Mouse (Mus musculus): ENCODE results near the gene Prkcz. TPM values are rescaled to one million over a fixed set of nuclear protein-coding genes. Genes with fewer than 3 reads are reported as not detected.
A peak's percentile ranks its signal among the peaks of the same experiment; 100 is the strongest.
"Not testable (repeated sequence)": the region's sequence is repeated elsewhere in the genome, so short reads cannot be mapped to it uniquely, and the experiment has no call there.

Prkcz gene
- total RNA-seq, 2 experiments from 2014 or later, result 161 to 170 TPM

DNA sequence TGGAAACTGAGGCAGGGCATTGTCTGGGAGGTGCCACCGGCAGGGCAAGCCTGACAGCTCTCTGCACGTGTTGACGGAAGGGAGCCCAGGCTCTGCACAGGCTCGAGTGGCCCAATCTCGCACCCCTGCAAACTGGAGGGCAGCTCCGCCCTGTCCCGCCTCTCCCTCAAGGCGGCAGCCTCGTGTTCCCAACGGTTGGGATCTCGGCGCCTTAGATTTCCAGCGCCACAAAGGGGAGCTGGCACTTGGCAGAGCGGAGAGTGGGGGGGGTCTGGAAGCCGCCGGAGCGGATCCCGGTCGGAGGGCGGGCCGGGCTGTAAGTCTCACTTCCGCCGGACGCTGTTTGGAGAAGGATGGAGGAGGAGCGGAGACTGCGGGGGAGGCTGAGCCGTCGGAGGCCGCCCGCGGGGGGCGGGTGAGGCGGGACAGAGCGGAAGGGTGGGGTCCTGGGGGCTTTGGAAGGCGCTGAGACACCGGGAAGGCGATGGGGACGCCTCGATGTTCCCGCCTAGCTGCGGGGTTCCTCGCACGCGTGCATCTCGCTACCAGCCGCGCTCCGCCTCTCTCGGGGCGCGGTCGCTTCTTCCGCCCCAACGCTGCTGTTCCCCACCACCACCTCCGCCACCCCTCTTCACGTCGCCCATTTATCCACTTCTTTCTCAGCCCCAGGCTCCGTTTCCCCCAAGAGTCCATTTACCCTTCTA is 111.4 kb downstream of the Prkcz start, which contains the start of gene Faap20:
Gene Faap20 (plus strand): TSS at position 155 of the 704 bp plus-strand sequence.
- peak; percentile 62 to 75 for DNase-seq (ENCODE audit: extremely low spot score in 1 of 2, low spot score in 1 of 2)

DNA sequence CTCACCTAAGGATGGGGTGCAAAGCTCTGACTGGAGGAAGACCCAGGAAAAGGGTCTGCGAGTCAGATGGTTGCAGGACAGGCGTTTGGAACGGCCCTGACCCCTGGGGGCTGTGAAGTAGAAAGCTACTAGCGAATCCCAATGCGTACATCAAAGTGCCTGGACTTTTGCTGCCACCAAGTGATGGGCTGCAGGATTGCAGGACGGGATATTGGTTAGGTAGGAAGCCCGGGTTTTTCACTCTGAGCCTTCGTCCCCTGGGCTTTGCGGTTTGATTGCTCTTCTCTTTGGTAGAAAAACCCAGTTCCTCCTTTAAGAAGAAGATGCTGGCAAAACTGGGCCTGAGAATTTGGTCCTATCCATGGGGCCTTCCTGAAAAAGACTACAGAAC is 111.9 kb downstream of the Prkcz start:
- DNase-seq (ENCODE audit: extremely low spot score in 1 of 2, low spot score in 1 of 2), result peak; percentile 87 to 97

DNA sequence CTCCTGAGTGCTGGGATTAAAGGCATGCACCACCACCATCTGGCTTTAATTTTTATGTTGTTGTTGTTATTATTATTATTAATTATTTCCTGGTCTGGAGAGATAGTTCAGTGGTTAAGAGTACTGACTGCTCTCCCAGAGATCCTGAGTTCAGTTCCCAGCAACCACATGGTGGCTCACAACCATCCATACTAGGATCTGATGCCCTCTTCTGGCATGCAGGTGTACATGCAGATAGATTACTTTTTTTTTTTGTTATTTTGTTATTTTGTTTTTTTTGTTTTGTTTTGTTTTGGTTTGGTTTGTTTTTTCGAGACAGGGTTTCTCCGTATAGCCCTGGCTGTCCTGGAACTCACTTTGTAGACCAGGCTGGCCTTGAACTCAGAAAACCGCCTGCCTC is 113.1 kb downstream of the Prkcz start:
- DNase-seq (ENCODE audit: extremely low spot score in 1 of 2, low spot score in 1 of 2), result not testable (repeated sequence)

DNA sequence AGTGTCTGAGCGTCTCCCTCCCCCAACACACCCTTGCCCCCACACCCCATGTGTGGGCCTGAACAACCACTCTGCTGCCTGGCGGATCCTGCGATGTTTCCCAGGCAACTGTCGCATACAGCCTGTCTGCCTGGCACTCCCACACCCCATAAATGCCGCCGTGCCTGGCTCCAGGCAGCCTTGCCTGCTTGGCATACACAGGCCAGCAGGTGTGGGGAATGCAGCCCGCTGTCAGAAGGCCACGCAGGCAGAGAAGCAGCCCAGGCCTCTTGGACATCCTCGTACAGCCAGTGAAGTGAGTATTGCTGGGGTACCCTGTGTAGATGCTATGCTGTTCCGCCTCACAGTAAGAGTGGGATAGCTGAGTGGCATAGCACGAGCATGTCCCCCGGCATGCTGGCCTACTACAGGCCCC is 114.5 kb downstream of the Prkcz start:
- peak; percentile 56 to 61 for DNase-seq (ENCODE audit: extremely low spot score in 1 of 2, low spot score in 1 of 2)

DNA sequence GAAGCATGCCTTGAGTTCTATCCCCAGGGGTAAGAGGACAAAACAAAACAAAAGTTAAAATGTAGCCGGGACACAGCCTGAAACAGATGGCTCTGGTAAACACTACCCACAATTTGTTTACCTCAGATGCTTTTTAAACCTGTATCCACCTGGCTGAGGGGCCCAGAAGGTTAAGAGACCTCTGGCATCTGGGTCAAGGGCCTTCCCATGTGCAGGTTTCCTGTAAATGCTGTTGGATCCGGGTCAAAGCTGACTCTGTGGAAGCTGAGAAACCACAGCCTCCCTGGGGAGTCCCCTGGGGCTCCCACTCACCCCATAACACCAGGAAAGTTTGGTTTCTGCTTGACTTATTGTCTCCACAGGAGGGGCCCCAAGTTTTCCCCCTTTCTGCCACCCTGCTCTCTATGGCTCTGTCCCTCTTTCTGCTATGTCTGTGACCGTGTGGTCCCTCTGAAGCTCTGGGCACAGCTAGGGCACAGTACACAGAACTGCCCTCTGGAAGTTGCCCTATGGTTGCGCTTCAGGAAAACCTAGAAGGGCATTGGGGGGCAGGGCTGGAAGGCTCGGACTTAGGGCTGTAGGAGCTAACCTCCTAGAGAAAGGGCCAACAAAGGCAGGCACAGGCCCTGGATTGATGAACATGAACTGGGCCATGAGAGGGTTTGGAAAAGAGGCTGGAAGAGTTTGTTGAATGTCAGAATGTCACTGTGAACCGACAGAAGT is 115.2 kb downstream of the Prkcz start:
- no peak for DNase-seq (ENCODE audit: extremely low spot score in 1 of 2, low spot score in 1 of 2)

DNA sequence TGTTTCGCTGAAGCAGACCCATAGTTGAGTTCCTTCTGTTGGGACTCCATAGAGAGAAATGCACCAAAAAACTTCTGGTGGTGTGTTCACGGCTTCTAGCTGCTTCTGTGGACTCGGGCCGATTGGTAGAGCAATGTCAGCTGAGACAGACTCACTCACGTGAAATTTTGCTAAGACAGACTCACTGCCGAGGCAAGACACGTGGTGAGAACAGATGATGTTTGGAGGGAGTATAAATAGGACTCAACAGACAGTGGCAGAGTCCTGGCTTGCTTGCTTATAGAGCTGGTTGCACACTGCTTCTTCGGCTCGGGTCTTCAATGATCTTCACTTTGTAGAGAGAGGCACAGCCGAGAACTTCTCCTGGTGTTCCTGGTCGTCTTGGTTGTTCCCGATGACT is 117.9 kb downstream of the Prkcz start:
- DNase-seq (ENCODE audit: extremely low spot score in 1 of 2, low spot score in 1 of 2), result no peak

DNA sequence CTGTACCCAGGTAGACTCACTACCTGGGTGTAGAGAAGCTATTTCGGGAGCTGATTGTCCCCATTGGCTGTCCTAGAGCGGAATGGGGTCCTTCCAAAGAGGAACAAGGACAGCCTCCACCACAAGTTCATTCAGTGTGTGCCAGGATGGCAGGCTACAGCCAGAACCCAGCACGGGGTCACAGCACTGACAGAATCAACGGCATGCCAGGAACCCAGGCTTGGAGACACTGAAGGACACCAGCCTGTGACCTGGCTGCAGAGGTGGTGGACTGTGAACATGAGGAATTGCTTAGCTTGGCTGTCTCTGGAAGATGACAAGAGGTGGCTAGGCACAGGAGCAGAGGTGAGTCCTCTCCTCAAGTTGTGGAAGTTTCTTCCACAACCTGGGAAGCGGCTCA is 118.9 kb downstream of the Prkcz start:
- no peak for DNase-seq (ENCODE audit: extremely low spot score in 1 of 2, low spot score in 1 of 2)

DNA sequence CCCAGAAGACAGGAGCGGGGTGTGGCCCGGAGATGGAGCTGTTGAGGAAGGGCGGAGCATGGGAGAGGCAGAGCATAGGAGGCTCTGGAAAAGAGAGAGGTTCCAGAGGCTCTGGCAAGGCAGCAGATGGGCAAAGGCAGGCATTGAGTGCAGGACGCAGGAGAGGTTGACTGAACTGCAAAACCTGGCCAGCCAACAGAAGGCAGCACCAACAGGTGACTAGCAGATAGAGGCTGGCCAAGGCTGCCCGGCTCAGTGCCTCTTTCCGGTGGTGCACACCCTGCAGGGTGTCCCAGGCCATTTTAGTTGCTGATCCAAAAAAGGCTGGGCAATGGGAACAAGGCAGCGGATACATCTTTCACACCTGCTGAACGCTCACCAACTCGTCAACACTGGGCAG is 119.4 kb downstream of the Prkcz start:
- DNase-seq (ENCODE audit: extremely low spot score in 1 of 2, low spot score in 1 of 2), result no peak

DNA sequence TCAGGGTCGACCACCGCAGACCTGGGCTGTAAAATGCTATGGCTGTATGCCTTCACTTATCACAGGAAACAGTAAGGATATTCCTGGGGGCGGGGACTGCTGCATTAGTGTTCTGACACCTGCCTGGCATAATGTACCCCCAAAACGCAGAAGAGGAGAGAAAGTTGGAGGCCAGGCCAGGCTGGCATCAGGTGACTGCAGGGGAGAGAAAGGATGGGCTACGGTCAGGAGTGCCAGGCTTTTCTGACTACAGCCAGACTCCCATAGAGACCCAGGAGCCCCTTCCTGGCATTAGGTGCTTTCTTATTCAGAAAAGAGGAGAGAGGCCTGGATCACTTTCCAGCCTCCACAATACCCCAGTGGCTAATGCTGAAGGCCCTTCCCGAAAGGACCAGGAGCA is 121.7 kb downstream of the Prkcz start:
- DNase-seq (ENCODE audit: extremely low spot score in 1 of 2, low spot score in 1 of 2), result no peak

DNA sequence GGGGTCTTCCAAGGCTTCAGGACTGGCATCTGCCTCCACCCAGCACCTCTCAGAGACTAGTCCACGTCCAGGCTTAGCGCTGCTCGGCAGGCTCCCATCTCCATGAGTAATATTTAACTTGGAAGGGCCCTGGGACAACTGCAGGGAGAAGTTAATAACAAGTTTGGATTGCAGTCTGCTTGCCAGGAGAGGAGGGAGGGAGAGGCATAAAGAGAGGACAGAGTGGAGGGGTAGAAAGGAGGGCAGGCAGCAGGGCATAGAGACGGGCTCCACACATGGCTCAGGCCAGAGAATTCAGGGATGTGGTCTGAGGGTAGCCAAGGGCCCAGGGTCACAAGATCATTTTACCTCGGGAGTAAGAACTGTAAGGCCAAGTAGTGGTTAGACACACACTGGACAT is 122.9 kb downstream of the Prkcz start:
- no peak for DNase-seq (ENCODE audit: extremely low spot score in 1 of 2, low spot score in 1 of 2)

DNA sequence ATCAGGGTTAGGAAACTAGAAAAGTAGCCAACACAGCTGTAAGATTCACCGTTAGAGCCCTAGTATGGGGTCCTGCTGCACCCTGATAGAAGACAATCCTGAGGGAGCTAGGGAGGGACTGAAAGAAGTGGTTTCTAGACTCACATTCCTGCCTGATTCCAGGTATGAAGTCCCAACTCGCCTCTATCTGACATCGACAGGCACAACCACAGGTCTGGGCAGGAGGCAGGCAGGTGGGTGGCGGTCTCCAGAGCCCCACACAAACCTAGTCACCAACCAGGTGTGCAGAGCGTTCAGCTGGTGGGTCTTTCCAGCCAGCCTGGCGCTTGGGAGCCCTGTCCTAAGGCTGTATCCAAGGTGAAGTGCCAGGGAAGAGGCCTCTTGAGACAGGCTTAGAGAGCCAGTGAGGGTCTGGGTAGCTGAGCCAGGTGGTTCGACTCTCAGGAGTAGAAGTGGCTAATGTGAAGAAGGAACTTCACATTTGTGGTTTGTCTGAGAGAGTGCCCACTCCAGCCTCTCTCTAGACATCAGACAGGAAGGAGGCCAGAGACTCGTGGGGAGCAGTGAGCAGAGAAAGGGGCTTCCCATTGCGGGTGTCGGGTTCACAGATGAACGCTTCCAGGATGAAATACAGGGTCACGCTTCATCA is 124.3 kb downstream of the Prkcz start:
- no peak for DNase-seq (ENCODE audit: extremely low spot score in 1 of 2, low spot score in 1 of 2)

DNA sequence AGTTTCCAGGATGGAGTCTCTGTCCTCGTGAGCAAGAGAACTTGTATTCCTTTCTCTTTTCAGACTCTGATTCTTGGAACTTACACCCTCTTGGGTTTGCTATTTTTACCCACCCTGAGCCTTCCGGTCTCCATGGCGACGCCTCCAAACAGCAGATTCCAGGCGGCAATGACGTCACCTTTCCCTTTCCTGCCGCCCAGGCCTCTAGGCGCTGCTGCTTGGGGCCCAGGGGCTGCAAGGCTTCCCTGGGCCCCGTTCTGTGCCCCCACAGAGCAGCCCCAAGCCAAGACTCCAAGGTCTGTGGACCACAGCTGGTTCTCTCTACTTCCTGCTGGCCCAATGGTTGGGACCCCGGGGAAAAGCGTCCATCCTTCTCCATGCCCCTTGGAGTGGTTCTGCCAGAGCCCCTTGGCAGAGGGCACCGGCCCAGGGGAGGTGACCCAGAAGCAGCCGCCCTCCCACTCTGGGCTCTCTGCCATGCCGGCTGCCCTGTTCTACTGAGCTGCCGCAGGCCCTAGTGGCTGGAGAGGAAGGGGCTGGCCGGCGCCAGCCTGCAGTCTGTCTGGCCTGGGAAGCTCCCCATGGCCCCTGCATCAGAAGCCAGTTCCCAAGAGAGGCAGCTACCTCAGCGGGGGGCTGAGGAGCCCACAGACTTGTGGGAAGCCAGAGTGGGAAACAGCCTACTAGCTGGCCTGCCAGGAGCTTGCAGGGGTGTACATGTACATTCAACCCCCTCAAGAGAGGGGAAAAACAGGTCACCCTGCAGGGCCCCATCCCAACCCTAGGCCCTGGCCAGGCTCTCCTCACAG is 125.6 kb downstream of the Prkcz start:
- DNase-seq (ENCODE audit: extremely low spot score in 1 of 2, low spot score in 1 of 2), result peak; percentile 74 to 77

DNA sequence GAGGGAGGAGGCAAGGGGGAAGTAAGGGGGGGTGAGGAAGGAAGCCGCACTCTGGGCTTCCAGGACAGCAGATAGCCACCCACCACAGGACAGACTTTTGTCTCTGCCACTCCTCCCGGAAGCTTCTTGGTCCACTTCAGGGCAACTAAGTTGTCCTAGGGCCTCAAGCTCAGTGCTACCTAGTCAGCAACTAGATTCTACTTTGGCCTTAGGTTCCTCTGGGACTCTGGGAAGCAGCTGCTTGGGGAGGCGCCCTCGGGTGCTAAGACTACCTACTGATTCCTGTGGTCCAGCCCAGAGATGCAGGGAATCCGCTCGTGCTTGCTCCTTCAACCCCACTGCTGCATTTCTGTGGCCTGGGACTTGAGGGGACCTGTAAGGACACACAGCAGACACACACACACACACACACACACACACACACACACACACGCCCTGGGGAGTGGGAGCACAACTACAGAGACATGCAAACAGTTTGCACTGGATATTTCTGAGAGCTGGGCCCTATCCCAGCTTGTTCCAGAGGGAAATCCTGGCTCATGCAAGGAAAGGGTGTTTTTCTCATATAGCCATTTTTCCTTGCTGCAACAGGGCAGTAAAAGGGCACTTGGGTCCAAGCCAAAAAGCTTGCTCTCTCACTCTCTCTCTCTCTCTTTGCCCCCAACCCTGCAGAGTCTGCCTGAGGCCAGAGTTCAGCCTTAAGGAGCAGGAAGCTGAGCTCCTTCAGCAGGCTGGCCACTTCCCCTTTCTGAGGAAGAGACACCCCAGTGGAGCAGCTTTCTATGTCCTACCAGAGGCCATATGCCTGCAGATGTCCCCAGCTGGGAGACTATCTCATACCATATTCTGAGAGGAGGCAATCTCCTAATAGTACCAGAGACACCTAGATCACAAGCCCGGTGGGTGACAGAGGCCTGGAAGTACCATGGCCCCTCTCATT is 126.5 kb downstream of the Prkcz start:
- no peak for DNase-seq (ENCODE audit: extremely low spot score in 1 of 2, low spot score in 1 of 2)

DNA sequence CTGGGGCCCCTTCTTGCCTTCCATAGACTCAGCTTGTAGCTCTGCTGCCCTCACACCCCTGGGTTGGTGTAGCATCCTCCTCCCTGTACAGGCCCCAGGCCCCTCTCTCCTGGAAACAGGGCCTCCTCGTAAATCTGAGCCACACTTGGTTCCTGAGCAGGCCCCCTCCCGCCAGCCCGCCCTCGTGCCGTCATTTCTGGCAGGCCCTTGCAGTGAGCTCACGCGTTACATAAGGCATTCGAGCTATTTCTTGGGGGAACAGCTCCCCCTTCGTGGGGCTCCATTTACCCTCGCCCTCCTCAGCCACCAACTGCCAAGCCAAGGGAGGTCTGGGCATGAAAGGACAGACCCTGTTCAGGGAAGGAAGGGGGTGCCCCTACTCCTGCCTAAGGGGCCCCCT is 127.3 kb downstream of the Prkcz start:
- peak; percentile 66 to 71 for DNase-seq (ENCODE audit: extremely low spot score in 1 of 2, low spot score in 1 of 2)

DNA sequence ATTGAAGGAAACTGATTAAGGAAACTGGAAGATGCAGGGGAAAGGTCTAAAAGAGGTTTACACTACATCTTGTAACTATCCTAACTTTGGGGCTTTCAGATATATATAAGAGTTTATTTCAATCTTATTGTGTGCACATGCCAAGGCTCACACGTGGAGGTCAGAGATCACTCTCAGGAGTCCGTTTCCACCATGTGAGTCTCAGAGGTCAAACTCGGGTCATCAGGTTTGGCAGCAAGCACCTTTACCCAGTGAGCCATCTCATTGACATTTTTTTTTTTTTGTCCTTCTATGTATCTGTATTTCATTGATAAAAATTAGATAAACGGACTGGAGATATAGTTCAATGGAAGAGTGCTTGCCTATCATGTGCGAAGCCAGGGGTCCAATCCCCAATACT is 132.7 kb downstream of the Prkcz start:
- DNase-seq (ENCODE audit: extremely low spot score in 1 of 2, low spot score in 1 of 2), result no peak

DNA sequence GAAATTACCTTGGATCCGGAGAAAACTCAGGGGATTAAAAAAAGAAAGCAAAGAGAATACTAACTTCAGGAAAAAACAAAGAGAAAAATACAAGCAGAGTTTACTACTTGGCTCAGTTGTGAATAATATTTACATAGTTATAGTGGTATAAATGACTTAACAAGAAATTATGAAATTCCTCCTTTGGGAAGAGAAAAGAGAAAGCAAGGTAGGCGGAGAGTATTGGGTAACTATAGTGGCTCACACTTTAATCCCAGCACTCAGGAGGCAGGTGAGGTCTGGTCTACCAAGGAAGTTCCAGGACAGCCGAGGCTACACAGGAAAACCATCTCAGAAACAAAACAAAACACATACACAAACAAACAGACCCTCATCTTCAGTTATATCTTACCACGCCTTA is 133.2 kb downstream of the Prkcz start:
- no peak for DNase-seq (ENCODE audit: extremely low spot score in 1 of 2, low spot score in 1 of 2)

DNA sequence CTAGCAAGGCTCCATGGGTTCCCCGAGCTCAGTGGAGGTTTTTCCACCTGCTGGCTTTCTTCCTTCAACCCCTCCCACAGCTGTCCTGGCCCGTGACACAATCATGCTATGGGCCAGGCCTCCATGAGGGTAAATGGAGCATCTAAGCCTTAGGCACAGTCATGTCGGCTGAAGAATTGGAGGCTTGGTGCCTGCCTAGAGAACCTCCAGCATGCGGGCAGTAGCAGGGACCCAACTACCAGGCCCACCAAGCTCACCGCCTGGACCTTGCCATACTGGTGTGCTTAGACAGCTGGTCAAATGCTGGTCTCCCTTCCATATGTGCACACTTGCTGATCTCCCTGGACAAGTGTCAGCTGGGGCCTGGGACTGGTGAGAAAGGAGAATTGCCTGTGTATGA is 135.2 kb downstream of the Prkcz start:
- no peak for DNase-seq (ENCODE audit: extremely low spot score in 1 of 2, low spot score in 1 of 2)

DNA sequence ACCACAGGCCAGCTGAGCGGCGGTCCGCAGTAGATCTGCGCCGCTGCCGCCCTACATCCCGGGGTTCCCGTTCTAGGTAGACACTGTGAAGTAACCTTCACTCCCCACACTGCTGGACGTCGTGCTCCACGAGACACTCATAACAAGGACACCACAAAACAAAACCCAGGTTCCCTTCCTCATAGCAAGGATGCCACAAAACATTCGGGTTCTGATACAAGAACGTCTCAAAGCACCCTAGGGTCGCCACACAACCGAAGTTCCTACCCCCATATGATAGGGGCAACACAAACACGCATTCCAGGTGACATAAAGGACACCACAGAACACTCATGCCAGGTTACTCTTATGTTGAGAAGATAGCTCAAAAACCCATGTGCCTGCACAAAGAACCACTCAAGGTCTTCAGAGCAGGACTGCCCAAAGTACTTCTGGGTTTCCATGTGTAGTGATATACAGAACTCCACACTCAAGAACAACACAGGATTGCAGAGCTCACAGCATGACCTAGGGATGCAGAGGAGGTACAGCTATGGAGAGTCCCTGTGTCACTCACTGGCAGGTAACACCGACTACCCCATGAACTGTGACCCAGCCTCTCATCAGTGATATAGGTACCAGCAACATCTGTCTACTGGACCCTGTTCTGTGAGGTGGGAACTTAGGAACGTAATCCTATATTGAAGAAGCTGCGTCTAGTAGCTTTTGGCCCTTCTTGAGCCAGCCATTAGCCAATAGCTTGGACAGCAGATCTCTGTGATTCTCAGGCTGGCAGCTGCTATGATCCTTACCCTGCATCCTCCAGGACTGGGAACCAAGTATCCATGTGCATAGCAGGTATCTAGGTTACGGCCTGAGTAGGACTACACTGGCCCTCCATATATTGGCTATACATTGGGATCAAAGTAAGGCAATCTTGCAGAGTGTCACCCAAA is 137.3 kb downstream of the Prkcz start:
- no peak for DNase-seq (ENCODE audit: extremely low spot score in 1 of 2, low spot score in 1 of 2)

All from layer of hippocampus, postnatal 25 days (tissue).